Mouse (Mus musculus): Measurements from ENCODE around the gene Fam219a. TPM values are rescaled to one million over a fixed set of nuclear protein-coding genes. Genes with fewer than 3 reads are reported as not detected.

The Fam219a gene
- polyA plus RNA-seq, 1 experiment from 2014 or later, result 2.0 TPM

- ATAC-seq (replicated peaks; ENCODE audit: low FRiP score), result no peak
- Histone ChIP-seq H3K4me2 (no peak overlapping the region), H3K9me3 (ENCODE audit: control insufficient read depth, low read length) (no peaks in the 10 kb centered on the region), H3K4me1 (replicated peaks; ENCODE audit: control insufficient read depth, insufficient read depth, low read length) (no peaks in the 10 kb centered on the region), H3K27me3 (replicated peaks; ENCODE audit: control insufficient read depth, insufficient read depth, low read length) (no peaks in the 10 kb centered on the region; the same call in 1 of the 2 replicates), H3K36me3 (ENCODE audit: control insufficient read depth, insufficient read depth, low read length) (no peaks in the 10 kb centered on the region), H3K4me3 (ENCODE audit: low read depth, low read length) (no peak overlapping the region), H3K27ac (ENCODE audit: low read depth, low read length) (no peak overlapping the region), H3K9ac (ENCODE audit: low read depth, low read length) (no peak overlapping the region)
- 19% methylated on average over 8 of the region's 8 CpGs for WGBS
- peak; percentile 64 for DNase-seq (ENCODE audit: low spot score)
Measured at GRCm38 (mm10) chr4:41545985-41546384, 23.4 kb downstream of the Fam219a start.

- no peak overlapping the region for H3K9ac ChIP-seq (ENCODE audit: low read depth, low read length)
- H3K9me3 ChIP-seq (ENCODE audit: control insufficient read depth, low read length), result no peaks in the 10 kb centered on the region
- 78% methylated on average over 8 of the region's 8 CpGs for WGBS
- H3K27ac ChIP-seq (ENCODE audit: low read depth, low read length), result no peak overlapping the region
- H3K4me3 ChIP-seq (ENCODE audit: low read depth, low read length), result no peak overlapping the region
- no peaks in the 10 kb centered on the region for H3K4me1 ChIP-seq (replicated peaks; ENCODE audit: control insufficient read depth, insufficient read depth, low read length)
- no peaks in the 10 kb centered on the region for H3K27me3 ChIP-seq (replicated peaks; ENCODE audit: control insufficient read depth, insufficient read depth, low read length)
- DNase-seq (ENCODE audit: low spot score) (no peak), ATAC-seq (replicated peaks; ENCODE audit: low FRiP score) (no peak)
- H3K36me3 ChIP-seq (ENCODE audit: control insufficient read depth, insufficient read depth, low read length), result no peaks in the 10 kb centered on the region
- H3K4me2 ChIP-seq, result no peak overlapping the region
Measured at GRCm38 (mm10) chr4:41542136-41542535, 27.2 kb downstream of the Fam219a start.

GRCm38 (mm10) chr4:41534866-41535265, 34.5 kb downstream of the Fam219a start:
- DNase-seq (ENCODE audit: low spot score), result no peak
- Histone ChIP-seq H3K36me3 (ENCODE audit: control insufficient read depth, insufficient read depth, low read length) (no peaks in the 10 kb centered on the region), H3K27me3 (replicated peaks; ENCODE audit: control insufficient read depth, insufficient read depth, low read length) (no peaks in the 10 kb centered on the region), H3K9me3 (ENCODE audit: control insufficient read depth, low read length) (no peaks in the 10 kb centered on the region), H3K9ac (ENCODE audit: low read depth, low read length) (no peak overlapping the region), H3K4me1 (replicated peaks; ENCODE audit: control insufficient read depth, insufficient read depth, low read length) (no peaks in the 10 kb centered on the region), H3K4me3 (ENCODE audit: low read depth, low read length) (no peak overlapping the region), H3K27ac (ENCODE audit: low read depth, low read length) (no peak overlapping the region), H3K4me2 (no peak overlapping the region)
- 60% methylated on average over 5 of the region's 5 CpGs for WGBS
- ATAC-seq (replicated peaks; ENCODE audit: low FRiP score), result no peak

GRCm38 (mm10) chr4:41532420-41532819, 36.9 kb downstream of the Fam219a start:
- H3K4me2 ChIP-seq, result no peak overlapping the region
- H3K27me3 ChIP-seq (replicated peaks; ENCODE audit: control insufficient read depth, insufficient read depth, low read length), result no peaks in the 10 kb centered on the region
- no peak overlapping the region for H3K27ac ChIP-seq (ENCODE audit: low read depth, low read length)
- H3K9ac ChIP-seq (ENCODE audit: low read depth, low read length), result no peak overlapping the region
- ATAC-seq (replicated peaks; ENCODE audit: low FRiP score), result no peak
- H3K4me3 ChIP-seq (ENCODE audit: low read depth, low read length), result no peak overlapping the region
- H3K4me1 ChIP-seq (replicated peaks; ENCODE audit: control insufficient read depth, insufficient read depth, low read length), result no peaks in the 10 kb centered on the region
- no peaks in the 10 kb centered on the region for H3K9me3 ChIP-seq (ENCODE audit: control insufficient read depth, low read length)
- 25% methylated on average over 6 of the region's 6 CpGs for WGBS
- H3K36me3 ChIP-seq (ENCODE audit: control insufficient read depth, insufficient read depth, low read length), result no peaks in the 10 kb centered on the region
- DNase-seq (ENCODE audit: low spot score), result no peak

- ATAC-seq (replicated peaks; ENCODE audit: low FRiP score) (no peak), DNase-seq (ENCODE audit: low spot score) (no peak)
- H3K9me3 ChIP-seq (ENCODE audit: control insufficient read depth, low read length), result no peaks in the 10 kb centered on the region
- H3K9ac ChIP-seq (ENCODE audit: low read depth, low read length), result no peak overlapping the region
- H3K4me2 ChIP-seq, result no peak overlapping the region
- no peaks in the 10 kb centered on the region for H3K36me3 ChIP-seq (ENCODE audit: control insufficient read depth, insufficient read depth, low read length)
- no peaks in the 10 kb centered on the region for H3K27me3 ChIP-seq (replicated peaks; ENCODE audit: control insufficient read depth, insufficient read depth, low read length)
- WGBS, result 61% methylated on average over 8 of the region's 8 CpGs
- H3K4me1 ChIP-seq (replicated peaks; ENCODE audit: control insufficient read depth, insufficient read depth, low read length), result no peaks in the 10 kb centered on the region
- no peak overlapping the region for H3K27ac ChIP-seq (ENCODE audit: low read depth, low read length)
- no peak overlapping the region for H3K4me3 ChIP-seq (ENCODE audit: low read depth, low read length)
Measured at GRCm38 (mm10) chr4:41527996-41528395, 41.3 kb downstream of the Fam219a start.

- WGBS, result 56% methylated on average over 13 of the region's 13 CpGs
Measured at GRCm38 (mm10) chr4:41527076-41527475, 42.3 kb downstream of the Fam219a start.

GRCm38 (mm10) chr4:41526553-41526952, 42.8 kb downstream of the Fam219a start:
- Histone ChIP-seq H3K27me3 (replicated peaks; ENCODE audit: control insufficient read depth, insufficient read depth, low read length) (no peaks in the 10 kb centered on the region), H3K36me3 (ENCODE audit: control insufficient read depth, insufficient read depth, low read length) (no peaks in the 10 kb centered on the region), H3K9ac (ENCODE audit: low read depth, low read length) (no peak overlapping the region), H3K9me3 (ENCODE audit: control insufficient read depth, low read length) (no peaks in the 10 kb centered on the region), H3K4me2 (no peak overlapping the region), H3K4me1 (replicated peaks; ENCODE audit: control insufficient read depth, insufficient read depth, low read length) (no peaks in the 10 kb centered on the region), H3K4me3 (ENCODE audit: low read depth, low read length) (no peak overlapping the region), H3K27ac (ENCODE audit: low read depth, low read length) (no peak overlapping the region)
- WGBS, result 76% methylated on average over 7 of the region's 7 CpGs
- ATAC-seq (replicated peaks; ENCODE audit: low FRiP score) (no peak), DNase-seq (ENCODE audit: low spot score) (no peak)

More at GRCm38 (mm10) chr4:41527076-41527475, 42.3 kb downstream of the Fam219a start:
- ATAC-seq (replicated peaks; ENCODE audit: low FRiP score), result no peak
- DNase-seq (ENCODE audit: low spot score), result no peak
- H3K9ac ChIP-seq (ENCODE audit: low read depth, low read length), result no peak overlapping the region
- no peaks in the 10 kb centered on the region for H3K9me3 ChIP-seq (ENCODE audit: control insufficient read depth, low read length)
- H3K4me3 ChIP-seq (ENCODE audit: low read depth, low read length), result no peak overlapping the region
- no peak overlapping the region for H3K4me2 ChIP-seq
- H3K36me3 ChIP-seq (ENCODE audit: control insufficient read depth, insufficient read depth, low read length), result no peaks in the 10 kb centered on the region
- H3K27me3 ChIP-seq (replicated peaks; ENCODE audit: control insufficient read depth, insufficient read depth, low read length), result no peaks in the 10 kb centered on the region
- H3K4me1 ChIP-seq (replicated peaks; ENCODE audit: control insufficient read depth, insufficient read depth, low read length), result no peaks in the 10 kb centered on the region
- H3K27ac ChIP-seq (ENCODE audit: low read depth, low read length), result no peak overlapping the region

GRCm38 (mm10) chr4:41524829-41525228, 44.5 kb downstream of the Fam219a start:
- Histone ChIP-seq H3K9me3 (ENCODE audit: control insufficient read depth, low read length) (no peaks in the 10 kb centered on the region), H3K4me3 (ENCODE audit: low read depth, low read length) (no peak overlapping the region), H3K36me3 (ENCODE audit: control insufficient read depth, insufficient read depth, low read length) (no peaks in the 10 kb centered on the region), H3K27me3 (replicated peaks; ENCODE audit: control insufficient read depth, insufficient read depth, low read length) (no peaks in the 10 kb centered on the region), H3K27ac (ENCODE audit: low read depth, low read length) (no peak overlapping the region), H3K9ac (ENCODE audit: low read depth, low read length) (no peak overlapping the region), H3K4me1 (replicated peaks; ENCODE audit: control insufficient read depth, insufficient read depth, low read length) (no peaks in the 10 kb centered on the region), H3K4me2 (no peak overlapping the region)
- ATAC-seq (replicated peaks; ENCODE audit: low FRiP score), result no peak
- DNase-seq (ENCODE audit: low spot score), result no peak
- WGBS, result 65% methylated on average over 9 of the region's 9 CpGs

- H3K9ac ChIP-seq (ENCODE audit: low read depth, low read length), result no peak overlapping the region
- WGBS, result 64% methylated on average over 7 of the region's 7 CpGs
- ATAC-seq (replicated peaks; ENCODE audit: low FRiP score), result no peak
- DNase-seq (ENCODE audit: low spot score), result no peak
- H3K9me3 ChIP-seq (ENCODE audit: control insufficient read depth, low read length), result no peaks in the 10 kb centered on the region
- H3K4me1 ChIP-seq (replicated peaks; ENCODE audit: control insufficient read depth, insufficient read depth, low read length), result no peaks in the 10 kb centered on the region
- H3K27me3 ChIP-seq (replicated peaks; ENCODE audit: control insufficient read depth, insufficient read depth, low read length), result no peaks in the 10 kb centered on the region
- no peak overlapping the region for H3K27ac ChIP-seq (ENCODE audit: low read depth, low read length)
- no peak overlapping the region for H3K4me2 ChIP-seq
- H3K4me3 ChIP-seq (ENCODE audit: low read depth, low read length), result no peak overlapping the region
- no peaks in the 10 kb centered on the region for H3K36me3 ChIP-seq (ENCODE audit: control insufficient read depth, insufficient read depth, low read length)
Measured at GRCm38 (mm10) chr4:41523839-41524238, 45.5 kb downstream of the Fam219a start.
